Mouse (Mus musculus) midbrain, embryonic 11.5 days (tissue): ENCODE data around the gene Cnga3. TPM values are rescaled to one million over a fixed set of nuclear protein-coding genes. Genes with fewer than 3 reads are reported as not detected.

ENCODE experiments used
- ATAC-seq: fragments of 200-750 bp; cut with Nextera tagmentation; 2 replicates; pipeline ENCODE4 v1.8.0; 2017; ENCODE audit warnings: moderate TSS enrichment, moderate library complexity; ENCODE audit not compliant: low FRiP score
- DNase-seq: peaks from one replicate; pipeline ENCODE4 v3.0.0; 2015; ENCODE audit warnings: low spot score; ENCODE audit errors: missing footprints
- H3K27ac ChIP-seq: fragments of 300-500 bp; sonication (generic); 2 replicates; pipeline ENCODE4 v1.5.1; 2014; ENCODE audit warnings: low read depth, low read length
- H3K27me3 ChIP-seq: fragments of 300-500 bp; sonication (generic); 2 replicates; pipeline ENCODE4 v1.6.1; 2014; ENCODE audit warnings: mild to moderate bottlenecking, low read length, moderate library complexity, mixed read lengths; ENCODE audit not compliant: control insufficient read depth, insufficient read depth
- H3K36me3 ChIP-seq: fragments of 300-500 bp; sonication (generic); 2 replicates; pipeline ENCODE4 v1.6.1; 2014; ENCODE audit warnings: mild to moderate bottlenecking, low read length, moderate library complexity, mixed read lengths; ENCODE audit not compliant: control insufficient read depth, insufficient read depth
- H3K4me1 ChIP-seq: fragments of 300-500 bp; sonication (generic); 2 replicates; pipeline ENCODE4 v1.6.1; 2014; ENCODE audit warnings: low read length; ENCODE audit not compliant: control insufficient read depth, insufficient read depth
- H3K4me2 ChIP-seq: fragments of 300-500 bp; sonication (generic); 2 replicates; pipeline ENCODE4 v1.6.1; 2014; ENCODE audit warnings: mild to moderate bottlenecking, moderate library complexity
- H3K4me3 ChIP-seq: fragments of 300-500 bp; sonication (generic); 2 replicates; pipeline ENCODE4 v1.5.1; 2014; ENCODE audit warnings: low read depth, low read length
- H3K9ac ChIP-seq: fragments of 300-500 bp; sonication (generic); 2 replicates; pipeline ENCODE4 v1.6.1; 2014; ENCODE audit warnings: low read length
- H3K9me3 ChIP-seq: fragments of 300-500 bp; sonication (generic); 2 replicates; pipeline ENCODE4 v1.6.1; 2016; ENCODE audit warnings: low read length; ENCODE audit not compliant: control insufficient read depth
- WGBS: fragments of 180-500 bp; shearing (Covaris S2); extraction: QIAGEN DNeasy Blood & Tissue Kit; methylation state at CpG from one replicate; pipeline ENCODE4 v1.1.7; 2014; 5-methylcytosine and 5-hydroxymethylcytosine counted together
- polyA plus RNA-seq: library from polyadenylated mRNA; unstranded; fragments of >200 nt; fragmentation: Nextera tagmentation; extraction: Ambion mirVana; gene quantifications from 2 replicates; pipeline ENCODE4 v1.2.1, GENCODE M21; 2014

Gene Cnga3
- polyA plus RNA-seq, 1 experiment from 2014 or later, result not detected

DNA sequence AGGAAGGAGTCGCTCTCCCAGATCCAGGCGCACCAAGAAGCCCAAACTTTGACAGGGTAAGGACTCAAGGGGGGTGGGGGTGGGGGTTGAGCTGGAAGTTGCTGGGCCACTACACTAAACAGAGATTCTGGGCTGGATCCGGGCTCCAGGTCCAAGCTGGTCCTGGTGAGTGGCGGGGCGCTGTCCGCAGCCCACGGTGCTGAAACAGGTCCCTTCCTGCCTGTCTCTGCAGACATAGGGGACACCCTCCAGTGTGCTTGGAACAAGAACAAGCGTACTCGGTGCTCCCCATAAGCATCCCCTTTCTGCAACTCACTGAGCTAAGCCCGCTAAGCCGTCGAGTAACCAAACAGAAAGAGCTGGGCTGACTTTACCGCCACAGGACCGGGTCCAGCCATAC lies 4.2 kb downstream of the Cnga3 start:
- Histone ChIP-seq H3K4me2 (peak overlapping the region; percentile 7; the same call in 1 of the 2 replicates), H3K27me3 (no peaks in the 10 kb centered on the region), H3K4me1 (peaks cover 11% of the 10 kb centered on the region), H3K9ac (no peak overlapping the region), H3K27ac (no peak overlapping the region), H3K4me3 (no peak overlapping the region), H3K36me3 (no peaks in the 10 kb centered on the region), H3K9me3 (no peaks in the 10 kb centered on the region)
- peak; percentile 94 for DNase-seq
- no peak for ATAC-seq
- 5% methylated on average over 14 of the region's 14 CpGs for WGBS

DNA sequence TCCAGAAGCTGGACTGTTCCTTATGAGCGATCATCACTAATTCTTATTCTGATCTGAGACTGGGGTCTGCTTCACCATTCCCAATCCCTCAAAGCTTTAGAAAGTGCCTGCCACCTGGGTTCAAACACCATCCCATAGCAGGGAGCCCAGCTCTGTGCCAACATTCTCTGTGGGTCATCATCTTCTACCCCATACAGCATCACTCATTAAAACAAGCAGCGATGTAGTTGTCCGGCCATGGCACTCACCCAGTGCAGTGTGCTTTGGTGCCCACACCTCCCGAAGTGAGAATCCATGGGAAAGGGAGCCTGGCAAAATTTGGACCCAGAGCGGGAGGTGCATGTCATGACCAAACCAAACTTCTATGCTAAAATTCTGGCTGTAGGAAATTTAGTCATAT lies 5.4 kb downstream of the Cnga3 start:
- 85% methylated on average over 5 of the region's 5 CpGs for WGBS
- H3K9me3 ChIP-seq, result no peaks in the 10 kb centered on the region
- no peaks in the 10 kb centered on the region for H3K36me3 ChIP-seq
- no peak overlapping the region for H3K4me3 ChIP-seq
- no peaks in the 10 kb centered on the region for H3K27me3 ChIP-seq
- ATAC-seq (no peak), DNase-seq (no peak)
- no peak overlapping the region for H3K4me2 ChIP-seq
- no peak overlapping the region for H3K9ac ChIP-seq
- peaks cover 11% of the 10 kb centered on the region for H3K4me1 ChIP-seq
- no peak overlapping the region for H3K27ac ChIP-seq

DNA sequence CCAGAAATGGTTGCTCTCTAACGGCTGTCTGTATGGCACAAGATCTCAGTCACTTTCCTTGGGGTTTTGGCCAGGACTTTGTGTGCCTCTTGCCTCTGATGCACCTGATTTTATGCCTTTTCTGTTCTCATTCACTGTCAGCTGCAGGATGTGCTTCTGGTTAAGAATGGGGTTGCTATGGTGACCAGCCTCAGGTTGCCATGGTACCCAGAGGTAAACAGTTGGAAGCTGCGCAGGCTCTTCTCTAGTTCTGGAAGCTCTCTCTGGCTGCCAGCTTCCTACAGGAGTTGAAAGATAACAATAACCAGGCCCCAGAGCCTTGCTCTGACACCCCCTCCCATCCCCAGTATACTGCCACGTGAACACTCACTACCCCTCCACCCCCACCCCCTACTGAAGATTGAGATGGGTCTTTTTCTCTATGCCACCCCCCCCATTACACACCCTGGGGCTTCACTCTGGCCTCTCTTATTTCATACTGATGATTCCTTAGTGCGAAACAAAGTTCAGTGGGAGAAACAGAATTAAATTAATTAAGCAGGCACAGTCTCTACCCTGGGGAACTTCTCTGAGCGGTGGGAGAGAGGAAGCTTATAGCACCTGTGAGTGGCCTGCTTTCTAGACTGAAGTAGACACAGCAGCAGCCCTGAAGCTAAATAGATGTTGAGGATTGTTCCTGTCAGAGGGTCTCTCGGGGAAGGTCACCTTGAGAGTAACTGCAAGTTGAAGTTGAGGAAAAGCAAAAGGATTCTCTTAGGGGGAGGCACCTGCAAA lies 6.1 kb downstream of the Cnga3 start:
- Histone ChIP-seq H3K36me3 (no peaks in the 10 kb centered on the region), H3K4me3 (no peak overlapping the region), H3K27ac (no peak overlapping the region), H3K4me1 (peaks cover 11% of the 10 kb centered on the region), H3K9ac (no peak overlapping the region), H3K4me2 (no peak overlapping the region), H3K27me3 (no peaks in the 10 kb centered on the region), H3K9me3 (no peaks in the 10 kb centered on the region)
- ATAC-seq, result peak; percentile 88
- DNase-seq, result peak; percentile 94
- 36% methylated on average over 6 of the region's 6 CpGs for WGBS

DNA sequence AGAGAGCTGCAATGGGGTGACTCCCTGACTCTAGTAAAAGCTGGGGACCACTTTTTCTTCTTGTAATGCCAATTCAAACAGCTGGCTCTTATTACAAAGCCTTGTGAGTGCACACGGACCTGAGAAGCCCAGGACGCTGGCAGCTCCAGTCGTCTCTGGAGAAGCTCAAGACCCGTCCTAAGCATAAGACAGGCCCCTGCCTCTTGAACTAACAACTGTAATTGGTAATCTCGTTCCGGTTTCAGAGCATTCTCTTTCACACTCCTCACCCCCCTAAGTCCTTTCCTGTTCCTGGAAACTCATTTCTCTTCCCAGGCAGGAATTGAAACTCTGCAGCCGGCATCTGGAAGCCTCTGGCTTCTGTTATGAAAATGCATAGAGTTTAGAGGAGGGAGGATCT lies 7.8 kb downstream of the Cnga3 start:
- Histone ChIP-seq H3K9me3 (no peaks in the 10 kb centered on the region), H3K4me3 (no peak overlapping the region), H3K4me1 (peaks cover 11% of the 10 kb centered on the region), H3K36me3 (no peaks in the 10 kb centered on the region), H3K4me2 (no peak overlapping the region), H3K9ac (no peak overlapping the region), H3K27ac (no peak overlapping the region), H3K27me3 (no peaks in the 10 kb centered on the region)
- DNase-seq (no peak), ATAC-seq (no peak)
- 72% methylated on average over 7 of the region's 7 CpGs for WGBS

DNA sequence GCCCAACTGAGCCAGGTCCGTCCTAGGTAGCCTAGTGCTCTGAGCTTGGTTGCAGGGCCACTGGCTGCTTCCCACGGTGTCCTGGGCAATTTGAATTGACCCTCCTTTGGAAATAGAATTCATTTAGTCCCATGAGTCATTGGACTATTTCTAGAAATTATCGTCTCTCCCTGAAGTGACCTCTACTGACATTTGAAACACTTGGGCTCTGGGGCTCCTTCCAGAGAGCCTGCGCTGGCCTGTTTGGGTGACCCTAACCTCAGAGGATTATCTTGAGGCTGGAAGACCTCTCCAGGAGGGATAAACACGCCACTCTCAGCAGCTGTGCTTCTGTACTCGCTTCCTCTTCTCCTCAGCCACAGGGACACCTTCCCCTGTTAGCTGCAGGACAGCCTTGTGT lies 16.2 kb downstream of the Cnga3 start:
- Histone ChIP-seq H3K4me2 (no peak overlapping the region), H3K9ac (no peak overlapping the region), H3K4me1 (no peaks in the 10 kb centered on the region), H3K27ac (no peak overlapping the region), H3K9me3 (no peaks in the 10 kb centered on the region), H3K4me3 (no peak overlapping the region), H3K36me3 (no peaks in the 10 kb centered on the region), H3K27me3 (no peaks in the 10 kb centered on the region)
- ATAC-seq (no peak), DNase-seq (no peak)
- 69% methylated on average over 6 of the region's 6 CpGs for WGBS

DNA sequence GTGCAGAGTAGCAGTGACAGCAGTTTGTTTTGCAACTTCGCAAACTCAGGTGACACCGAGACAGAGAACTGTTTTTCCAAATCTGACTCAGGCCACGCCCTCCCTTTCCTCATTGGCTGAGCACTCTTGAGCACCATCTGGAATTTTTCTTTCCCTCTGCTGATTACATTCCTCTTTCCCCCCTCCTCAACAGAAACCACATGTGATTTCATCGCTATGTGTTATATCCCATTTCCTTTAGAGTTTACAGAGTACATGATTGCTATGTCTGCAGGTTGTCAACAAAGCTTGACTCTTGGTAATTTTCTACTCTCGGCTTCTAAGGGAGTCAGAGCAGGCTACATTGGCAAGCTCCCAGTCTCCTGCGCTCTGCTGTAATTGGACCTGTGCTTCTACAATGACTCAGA lies 17.1 kb downstream of the Cnga3 start:
- DNase-seq (no peak), ATAC-seq (no peak)
- Histone ChIP-seq H3K27me3 (no peaks in the 10 kb centered on the region), H3K4me1 (no peaks in the 10 kb centered on the region), H3K9ac (no peak overlapping the region), H3K4me2 (no peak overlapping the region), H3K9me3 (no peaks in the 10 kb centered on the region), H3K4me3 (no peak overlapping the region), H3K36me3 (no peaks in the 10 kb centered on the region), H3K27ac (no peak overlapping the region)
- 72% methylated on average over 6 of the region's 6 CpGs for WGBS

DNA sequence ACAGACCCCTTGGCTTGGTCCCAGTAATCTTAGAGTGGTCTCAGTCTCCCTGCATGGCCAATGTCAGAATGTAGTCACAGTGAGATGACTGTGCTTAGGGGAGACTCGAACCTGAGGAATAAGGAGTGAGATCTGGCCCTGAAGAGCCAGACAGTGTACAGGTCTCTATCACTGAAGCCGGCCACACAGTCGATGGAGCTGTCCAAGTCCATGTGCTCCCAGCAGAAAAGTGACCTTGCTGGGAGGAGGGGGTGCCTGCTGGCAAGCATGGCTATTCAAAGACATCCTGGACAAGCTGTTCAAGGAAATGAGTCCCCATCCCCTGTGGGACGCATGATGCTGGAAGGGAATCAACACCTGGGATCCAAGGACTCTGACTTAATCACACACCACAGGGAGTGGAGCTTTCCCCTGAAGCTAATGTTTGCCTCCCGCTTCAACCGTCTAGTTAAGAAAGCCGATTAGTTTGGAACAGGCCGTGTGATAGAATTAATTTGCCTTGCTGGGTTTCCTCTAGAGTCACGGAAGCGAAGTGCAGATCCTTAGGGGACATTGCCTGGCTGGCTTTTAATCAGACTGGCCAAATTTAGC lies 24.9 kb downstream of the Cnga3 start:
- no peak overlapping the region for H3K4me2 ChIP-seq
- H3K9ac ChIP-seq, result no peak overlapping the region
- WGBS, result 73% methylated on average over 10 of the region's 10 CpGs
- ATAC-seq (peak; percentile 42; the same call in 1 of the 2 replicates), DNase-seq (no peak)
- H3K27ac ChIP-seq, result no peak overlapping the region
- H3K4me3 ChIP-seq, result no peak overlapping the region
- no peaks in the 10 kb centered on the region for H3K4me1 ChIP-seq
- no peaks in the 10 kb centered on the region for H3K9me3 ChIP-seq
- H3K27me3 ChIP-seq, result no peaks in the 10 kb centered on the region
- no peaks in the 10 kb centered on the region for H3K36me3 ChIP-seq

DNA sequence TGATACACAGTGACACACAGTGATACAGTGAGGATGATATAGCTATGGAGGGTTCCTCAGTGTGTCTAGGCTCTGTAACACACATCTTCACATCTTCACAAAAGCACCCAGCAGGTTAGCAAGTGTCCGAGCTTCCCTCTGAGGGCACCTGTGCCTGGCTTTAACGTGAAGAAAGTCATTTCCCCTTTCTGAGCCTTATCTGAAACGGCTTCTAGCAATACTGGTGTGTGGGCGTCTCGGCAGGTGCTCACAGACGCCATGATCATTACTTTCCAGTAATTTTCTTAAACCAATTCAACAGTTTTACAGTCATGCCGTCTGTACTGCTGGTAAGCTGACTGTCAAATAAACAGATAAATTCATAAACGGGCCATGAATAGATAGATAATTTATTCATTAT lies 28.0 kb downstream of the Cnga3 start:
- no peaks in the 10 kb centered on the region for H3K4me1 ChIP-seq
- WGBS, result 84% methylated on average over 8 of the region's 8 CpGs
- no peak overlapping the region for H3K27ac ChIP-seq
- H3K4me3 ChIP-seq, result no peak overlapping the region
- H3K27me3 ChIP-seq, result no peaks in the 10 kb centered on the region
- no peaks in the 10 kb centered on the region for H3K9me3 ChIP-seq
- no peak for DNase-seq
- H3K36me3 ChIP-seq, result no peaks in the 10 kb centered on the region
- H3K4me2 ChIP-seq, result no peak overlapping the region
- ATAC-seq, result no peak
- no peak overlapping the region for H3K9ac ChIP-seq

DNA sequence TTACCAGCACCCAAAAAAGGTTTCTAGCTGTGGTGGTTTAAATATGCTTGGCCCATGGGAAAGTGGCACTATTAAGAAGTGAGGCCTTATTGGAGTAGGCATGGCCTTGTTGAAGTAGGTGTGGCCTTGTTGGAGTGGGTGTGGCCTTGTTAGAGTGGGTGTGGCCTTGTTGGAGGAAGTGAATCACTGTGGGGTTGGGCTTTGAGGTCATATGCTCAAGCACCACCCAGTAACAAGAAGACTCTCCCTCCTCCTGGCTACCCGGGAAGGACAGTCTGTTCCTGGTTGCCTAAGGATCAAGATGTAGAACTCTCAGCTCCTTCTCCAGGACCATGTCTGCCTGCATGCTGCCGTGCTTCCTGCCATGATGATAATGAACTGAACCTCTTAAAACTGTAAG lies 32.2 kb downstream of the Cnga3 start:
- H3K27ac ChIP-seq, result no peak overlapping the region
- no peaks in the 10 kb centered on the region for H3K4me1 ChIP-seq
- no peaks in the 10 kb centered on the region for H3K9me3 ChIP-seq
- H3K27me3 ChIP-seq, result no peaks in the 10 kb centered on the region
- 86% methylated on average over 2 of the region's 2 CpGs for WGBS
- ATAC-seq (no peak), DNase-seq (no peak)
- no peaks in the 10 kb centered on the region for H3K36me3 ChIP-seq
- no peak overlapping the region for H3K4me3 ChIP-seq
- no peak overlapping the region for H3K9ac ChIP-seq
- no peak overlapping the region for H3K4me2 ChIP-seq
